Mouse (Mus musculus) mesoderm, embryonic 11.5 days (tissue): ENCODE data around the gene Aff1.
A peak's percentile ranks its signal among the peaks of the same experiment; 100 is the strongest.

Source experiments
- DNase-seq: peaks from one replicate; pipeline ENCODE4 v3.0.0-alpha.2; 2012; ENCODE audit warnings: low read depth, low spot score

Gene Aff1

DNA sequence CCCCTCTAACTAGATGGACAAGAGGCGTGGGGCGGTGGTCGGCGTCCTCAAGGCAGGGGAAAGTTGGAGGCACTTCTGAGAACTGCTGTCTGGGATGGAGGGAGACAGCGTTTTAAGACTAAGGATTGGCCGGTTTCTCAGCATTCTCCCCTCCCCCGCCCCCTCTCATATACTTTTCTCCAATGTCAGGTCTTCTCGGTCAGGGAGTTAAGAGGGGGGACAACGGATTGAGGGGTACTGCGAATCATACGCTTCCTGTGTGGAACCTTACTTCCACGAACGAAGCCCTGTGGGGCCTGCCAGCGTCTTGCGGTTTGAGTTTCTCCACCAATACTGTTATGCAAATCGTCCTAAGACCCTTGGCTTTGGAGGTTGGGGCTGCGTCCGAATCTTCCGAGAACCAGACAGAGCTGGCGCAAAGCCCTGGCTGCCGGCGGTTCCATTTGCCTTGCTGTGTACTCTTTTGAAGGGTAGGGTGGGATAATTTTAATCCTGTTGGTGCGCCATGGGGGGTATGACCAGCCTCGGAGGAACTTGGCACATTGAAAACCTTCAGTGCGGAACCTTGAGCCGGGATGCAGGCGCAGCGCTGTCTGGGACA, 967 bp downstream of the Aff1 start:
- DNase-seq = peak; percentile 29

DNA sequence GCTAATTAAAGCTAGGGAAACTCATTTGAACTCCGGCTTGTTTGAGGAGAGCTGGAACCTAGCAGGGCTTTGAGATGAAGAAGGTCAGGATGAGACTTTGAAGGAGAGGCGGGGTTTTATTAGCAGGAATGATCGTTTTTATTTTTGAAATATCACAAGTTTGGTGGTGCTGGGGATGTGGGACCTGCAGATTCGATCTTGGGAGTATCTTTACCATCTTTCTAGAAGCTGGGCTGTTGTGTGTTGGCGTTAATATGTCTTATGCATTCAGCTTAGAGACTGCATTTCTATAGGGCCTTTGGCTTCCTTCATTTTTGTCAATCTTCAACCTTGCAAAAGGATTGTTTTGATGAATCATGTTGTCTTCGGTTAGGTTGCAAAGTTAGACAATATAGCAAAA, 1.9 kb downstream of the Aff1 start:
- DNase-seq = no peak

DNA sequence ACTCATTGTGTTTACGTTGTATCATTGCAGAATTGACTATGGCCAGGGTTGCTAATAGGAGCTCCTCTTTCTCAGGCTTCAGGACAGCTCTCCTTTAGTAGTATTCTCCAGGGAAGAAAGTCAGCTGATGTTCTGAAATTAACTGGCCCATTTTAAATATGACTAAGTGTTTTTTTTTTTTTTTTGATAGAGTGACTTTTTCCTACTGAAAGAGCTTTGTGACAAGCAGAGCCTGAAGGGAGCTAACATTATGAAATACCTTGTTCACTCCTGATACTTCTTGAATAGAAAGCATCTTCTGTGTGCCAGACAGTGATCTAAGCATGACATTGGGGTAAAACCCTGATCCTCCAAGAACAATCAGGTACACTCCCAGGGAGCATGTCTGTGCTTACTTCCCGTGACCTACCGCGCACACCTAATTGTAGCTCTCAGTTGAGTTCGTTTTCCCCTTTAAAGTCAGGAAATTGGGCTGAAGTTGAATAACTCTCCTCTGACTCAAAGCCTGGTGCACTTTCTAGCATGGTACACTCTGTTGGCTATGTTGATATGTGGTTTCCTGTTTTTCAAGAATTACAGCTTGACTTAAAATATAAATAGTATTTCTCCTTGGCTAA, 5.8 kb downstream of the Aff1 start:
- DNase-seq = no peak

DNA sequence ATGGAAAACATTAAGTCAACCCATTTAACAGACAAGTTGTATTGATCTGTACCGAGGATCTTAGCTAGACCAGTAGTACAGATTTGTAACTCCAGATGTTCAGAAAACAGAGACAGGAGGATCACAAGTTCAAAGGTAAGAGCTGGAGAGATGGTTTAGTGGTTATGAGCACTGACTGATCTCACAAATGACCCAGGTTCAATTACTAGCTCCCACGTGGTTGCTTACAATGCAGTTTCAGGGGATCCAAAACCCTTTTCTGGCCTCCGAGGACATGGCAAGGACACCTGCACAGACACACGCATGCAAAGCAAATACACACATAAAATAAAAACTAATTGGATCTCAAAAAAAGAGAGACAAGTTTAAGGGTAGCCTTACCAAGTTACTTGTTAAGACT, 6.4 kb downstream of the Aff1 start:
- DNase-seq = no peak

DNA sequence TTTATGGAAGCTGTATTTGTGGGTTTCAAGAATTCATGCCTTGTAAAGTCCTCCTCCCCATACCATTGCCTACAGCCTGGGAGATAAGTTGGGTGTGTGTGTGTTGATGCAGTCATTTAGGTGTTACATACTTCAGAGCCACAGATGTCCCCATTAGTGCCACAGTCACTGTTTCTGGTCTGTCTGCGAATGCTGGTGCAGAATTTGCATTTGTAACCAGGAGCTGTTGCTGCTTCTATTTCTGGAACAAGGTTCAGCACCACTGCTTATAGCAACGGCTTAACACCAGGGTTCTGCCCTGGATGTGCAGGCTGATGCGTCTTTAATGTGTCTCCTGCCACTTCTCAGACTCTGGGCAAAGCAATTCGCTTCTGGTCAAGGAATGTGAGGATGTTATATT, 7.4 kb downstream of the Aff1 start:
- no peak for DNase-seq

DNA sequence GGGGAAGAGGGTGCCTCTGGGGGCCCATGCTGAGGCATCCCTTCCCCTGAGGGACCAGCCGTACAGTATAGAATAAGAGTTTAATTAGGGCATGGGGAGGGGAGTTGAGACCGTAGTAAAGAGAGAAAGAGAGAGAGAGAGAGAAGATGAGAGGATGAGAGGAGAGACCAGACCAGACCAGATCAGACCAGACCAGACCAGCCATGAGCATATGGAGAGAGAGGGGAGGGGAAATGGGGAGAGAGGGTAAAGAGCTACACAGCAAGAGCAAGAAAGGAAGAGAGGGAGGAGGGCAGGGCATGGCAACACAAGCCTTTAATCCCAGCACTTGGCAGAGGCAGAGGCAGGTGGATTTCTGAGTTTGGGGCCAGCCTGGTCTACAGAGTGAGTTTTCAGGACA, 8.5 kb downstream of the Aff1 start:
- DNase-seq = no peak

DNA sequence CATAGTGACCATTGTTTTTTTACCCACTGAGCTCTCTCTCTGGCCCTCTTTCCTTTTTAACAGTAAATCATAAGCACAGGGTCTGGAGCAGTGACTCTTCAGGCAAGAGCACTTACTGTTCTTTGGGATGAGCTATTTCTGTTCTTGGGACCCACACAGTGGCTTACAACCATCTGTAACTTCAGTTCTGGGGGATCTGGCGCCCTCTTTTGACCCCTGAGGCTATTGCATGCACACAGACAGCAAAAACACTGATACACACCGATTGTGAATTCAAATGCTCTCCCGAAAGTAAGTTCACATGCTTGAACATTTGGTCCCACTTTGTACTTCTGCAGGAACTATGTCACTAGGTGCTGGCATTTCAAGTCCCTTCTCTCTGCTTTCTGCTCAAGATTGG, 9.3 kb downstream of the Aff1 start:
- no peak for DNase-seq

DNA sequence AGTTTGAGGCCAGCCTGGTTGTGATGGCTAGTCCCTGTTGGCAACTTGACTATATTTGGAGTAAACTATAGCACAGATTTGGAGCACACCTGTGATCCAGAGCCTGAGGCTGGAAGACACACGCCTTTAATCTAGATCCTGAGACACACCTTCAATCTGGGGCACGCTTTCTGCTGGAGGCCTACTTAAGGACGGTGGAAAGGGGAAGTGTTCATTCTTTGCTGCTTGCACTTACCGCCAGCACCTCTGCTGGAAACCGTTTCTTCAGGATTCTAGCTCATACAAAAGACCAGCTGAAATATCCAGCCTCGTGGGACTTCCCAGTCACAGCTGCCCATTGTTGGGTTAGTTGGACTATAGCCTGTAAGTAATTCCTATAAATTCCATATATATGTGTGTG, 10.4 kb downstream of the Aff1 start:
- no peak for DNase-seq

DNA sequence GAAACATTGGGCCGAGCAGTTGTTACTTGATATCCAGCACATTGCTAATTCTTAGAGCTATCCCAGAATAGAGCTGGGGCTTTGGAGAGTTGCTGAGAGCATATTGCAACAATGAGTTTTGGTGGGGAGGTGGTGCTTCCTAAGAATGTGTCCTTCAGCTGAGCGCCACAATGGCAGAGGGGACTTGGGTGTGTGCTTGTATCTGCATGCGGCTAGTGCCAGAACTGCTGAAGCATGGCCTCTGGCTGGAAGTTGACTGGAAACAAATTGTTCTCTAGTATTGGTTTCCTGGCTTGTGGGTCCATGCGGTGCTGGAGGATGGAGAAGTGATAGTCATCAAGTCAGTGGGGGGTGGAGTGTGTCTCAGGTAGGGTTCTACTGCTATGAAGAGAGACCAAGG, 13.2 kb downstream of the Aff1 start:
- no peak for DNase-seq

DNA sequence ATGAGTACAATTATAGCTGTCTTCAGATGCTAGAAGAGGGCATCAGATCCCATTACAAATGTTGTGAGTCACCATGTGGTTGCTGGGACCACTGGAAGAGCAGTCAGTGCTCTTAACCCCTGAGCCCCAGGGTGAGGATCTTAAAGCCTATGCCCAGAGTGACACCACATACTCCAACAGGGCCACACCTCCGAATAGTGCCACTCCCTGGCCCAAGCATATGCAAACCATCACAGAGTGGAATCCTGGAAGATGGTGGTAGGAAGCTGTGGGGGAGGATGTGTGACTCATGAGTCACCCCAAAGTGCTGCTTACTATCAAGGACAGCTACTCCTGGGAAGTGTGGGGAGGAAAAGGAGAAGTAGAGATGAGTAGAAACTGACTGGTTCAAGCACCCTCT, 13.7 kb downstream of the Aff1 start:
- DNase-seq = no peak

DNA sequence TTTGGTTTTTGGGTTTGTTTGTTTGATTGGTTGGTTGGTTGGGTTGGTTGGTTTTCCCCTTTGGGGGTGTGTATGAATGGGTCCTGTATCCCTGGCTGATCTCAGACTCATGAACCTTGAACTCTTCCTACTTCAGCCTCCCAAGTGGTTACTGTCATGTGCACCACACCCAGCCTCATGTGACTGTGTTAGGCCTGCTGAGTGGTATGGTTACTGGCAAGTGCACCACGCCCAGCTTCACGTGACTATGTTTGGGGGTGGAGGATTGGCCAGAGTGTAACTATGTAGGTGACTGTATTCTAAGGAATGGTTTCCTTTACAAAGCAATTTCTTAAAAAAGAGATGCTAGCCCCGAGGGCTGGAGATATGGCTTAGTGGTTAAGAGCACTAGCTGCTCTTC, 16.9 kb downstream of the Aff1 start:
- no peak for DNase-seq

DNA sequence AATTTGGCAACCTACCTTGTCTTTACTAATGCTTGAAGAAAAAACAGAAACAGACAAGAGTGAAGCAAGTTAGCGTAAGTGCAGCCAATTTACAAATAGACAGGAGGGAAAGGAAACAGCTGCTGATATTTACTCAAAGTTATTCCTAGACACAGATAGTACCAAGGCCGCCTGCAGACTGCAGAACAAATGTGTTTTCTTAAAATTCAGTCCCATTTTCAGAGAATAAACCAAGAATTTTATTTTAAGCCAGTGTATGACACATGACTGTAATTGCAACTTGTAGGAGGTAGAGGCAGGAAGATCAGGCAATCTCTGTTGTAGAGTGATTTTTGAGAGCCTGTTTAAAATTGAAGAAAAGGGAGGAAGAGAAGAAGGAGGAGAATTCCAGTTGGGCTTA, 19.7 kb downstream of the Aff1 start:
- no peak for DNase-seq

DNA sequence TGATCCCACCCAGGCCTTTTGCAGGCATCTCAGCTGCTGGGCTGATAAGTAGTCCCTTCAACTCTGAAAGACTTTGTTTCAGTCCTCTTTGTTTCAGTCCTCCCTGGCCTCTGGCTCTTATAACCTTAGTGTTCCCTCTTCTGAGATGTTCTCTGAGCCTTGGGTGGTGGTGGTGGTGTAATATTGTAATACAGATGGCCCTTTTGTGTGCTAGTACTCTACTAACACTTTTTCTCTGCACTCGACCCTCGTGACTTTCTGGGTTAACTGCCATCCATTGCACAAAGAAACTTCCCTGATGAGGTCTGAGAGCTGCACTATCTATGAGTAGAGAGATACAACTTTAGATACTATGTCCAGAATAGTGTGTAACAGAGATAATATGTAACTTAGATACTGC, 21.2 kb downstream of the Aff1 start:
- no peak for DNase-seq

DNA sequence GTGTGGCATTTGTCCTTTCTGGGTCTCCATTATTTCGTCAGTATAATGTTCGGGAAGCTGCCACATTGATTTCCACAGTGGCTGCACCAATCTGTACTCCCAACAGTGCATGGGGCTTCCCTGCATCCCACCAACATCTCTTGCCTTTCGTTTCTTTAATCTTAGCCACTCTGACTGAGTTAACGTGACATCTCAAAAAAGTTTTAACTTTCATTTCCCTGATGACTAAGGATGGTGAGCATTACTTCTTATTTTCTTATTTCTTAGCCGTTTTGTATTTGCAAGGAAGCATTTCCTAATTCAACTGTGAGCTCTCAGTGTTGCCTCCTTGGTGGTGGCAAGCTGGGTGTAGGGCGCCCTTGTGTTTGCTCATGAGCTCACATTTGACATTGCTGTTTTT, 22.8 kb downstream of the Aff1 start:
- DNase-seq = no peak

DNA sequence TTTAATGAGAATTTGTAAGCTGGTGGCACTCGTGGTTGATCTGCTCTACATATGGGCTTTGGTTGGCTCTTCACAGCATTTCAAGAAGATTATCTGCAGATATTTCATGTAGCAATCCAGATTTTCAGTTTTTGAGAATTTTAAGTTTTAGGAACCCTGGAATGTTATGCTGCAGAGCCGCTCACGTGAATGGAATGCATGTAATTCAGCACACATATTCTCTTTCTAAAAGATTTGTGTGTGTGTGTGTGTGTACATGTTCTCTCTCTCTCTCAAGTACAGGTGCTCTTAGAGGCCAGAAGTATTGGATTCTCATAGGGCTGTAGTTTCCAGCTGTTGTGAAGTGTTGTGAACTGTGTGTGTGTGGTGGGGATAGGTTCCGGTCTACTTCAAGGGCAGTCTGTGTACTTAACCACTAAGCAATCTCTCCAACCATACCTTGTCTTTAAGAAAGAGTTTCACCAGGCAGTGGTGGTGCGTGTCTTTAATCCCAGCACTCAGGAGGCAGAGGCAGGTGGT, 24.7 kb downstream of the Aff1 start:
- DNase-seq = no peak

DNA sequence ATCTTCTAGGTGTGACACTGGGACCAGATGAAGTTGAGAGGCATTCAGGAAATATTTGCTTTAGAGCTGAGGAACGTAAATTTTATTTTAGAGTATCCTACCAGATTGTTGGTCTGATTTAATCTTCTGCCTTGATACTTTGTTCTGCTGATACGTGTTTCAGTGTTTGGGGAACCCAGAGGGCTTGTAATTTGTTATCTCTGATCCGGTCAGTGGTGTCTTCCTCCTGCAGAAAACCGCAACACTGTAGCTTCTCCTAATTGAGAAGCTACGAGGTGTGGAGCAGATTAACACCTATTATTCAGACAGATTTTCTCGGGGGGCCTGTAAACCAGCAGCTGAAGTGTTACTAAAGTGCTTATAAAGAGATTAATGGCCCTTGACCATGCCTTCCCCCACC, 27.0 kb downstream of the Aff1 start:
- no peak for DNase-seq

DNA sequence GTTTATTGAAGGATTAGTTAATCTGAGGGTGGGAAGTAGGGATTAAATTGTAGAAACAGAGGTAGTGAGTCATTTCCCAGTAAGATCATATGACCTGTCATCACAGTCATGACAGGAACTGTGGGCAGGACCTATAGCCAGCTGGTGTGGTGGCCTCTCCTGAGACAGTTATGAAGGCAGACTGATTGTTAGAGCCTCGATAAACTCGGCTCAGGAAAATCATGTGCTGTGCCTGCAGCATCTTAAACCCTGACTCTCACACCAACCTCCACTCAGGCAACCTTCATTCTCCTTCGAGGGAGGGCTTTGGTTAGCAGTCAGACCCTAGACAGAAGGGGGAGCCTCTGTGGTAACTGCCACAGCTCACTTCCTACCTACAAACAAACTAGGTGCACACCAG, 27.7 kb downstream of the Aff1 start:
- DNase-seq = no peak

DNA sequence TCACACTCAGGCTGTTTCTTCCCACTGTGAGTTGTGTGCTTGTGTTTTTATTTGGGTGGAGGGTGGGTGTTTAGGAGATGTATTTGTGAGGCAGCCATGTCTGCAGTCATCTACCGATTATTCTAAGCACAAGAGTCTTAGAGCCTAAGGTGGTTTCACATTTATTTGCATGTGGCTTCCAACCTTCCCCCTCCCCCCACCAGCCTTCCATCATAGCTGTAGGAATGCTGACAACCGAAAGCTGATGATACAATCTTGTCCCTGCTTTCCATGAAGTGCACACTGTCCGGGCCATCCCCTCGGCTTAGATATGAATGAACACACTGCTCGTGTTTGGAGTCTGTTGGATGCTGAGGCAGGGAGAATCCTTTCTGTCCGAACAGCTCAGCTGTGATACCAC, 28.8 kb downstream of the Aff1 start:
- DNase-seq = no peak

DNA sequence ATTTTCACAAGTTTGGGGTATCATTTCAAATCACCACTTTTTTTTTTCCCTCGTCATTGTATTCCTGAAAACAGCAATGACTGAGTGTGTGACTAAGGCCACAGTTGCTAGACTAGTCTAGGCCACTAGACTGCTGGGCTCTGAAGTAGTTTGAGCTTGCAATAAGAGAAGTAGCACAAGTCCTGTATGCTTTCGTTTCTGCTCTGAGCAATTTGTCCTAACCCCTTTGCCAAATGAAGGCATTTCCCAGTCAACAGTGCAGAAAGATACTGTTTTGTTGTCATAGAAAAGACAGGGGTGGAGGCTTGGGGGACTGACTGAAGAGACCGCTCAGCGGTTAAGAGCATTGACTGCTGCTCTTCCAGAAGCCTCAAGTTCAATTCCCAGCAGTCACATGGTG, 29.3 kb downstream of the Aff1 start:
- no peak for DNase-seq

DNA sequence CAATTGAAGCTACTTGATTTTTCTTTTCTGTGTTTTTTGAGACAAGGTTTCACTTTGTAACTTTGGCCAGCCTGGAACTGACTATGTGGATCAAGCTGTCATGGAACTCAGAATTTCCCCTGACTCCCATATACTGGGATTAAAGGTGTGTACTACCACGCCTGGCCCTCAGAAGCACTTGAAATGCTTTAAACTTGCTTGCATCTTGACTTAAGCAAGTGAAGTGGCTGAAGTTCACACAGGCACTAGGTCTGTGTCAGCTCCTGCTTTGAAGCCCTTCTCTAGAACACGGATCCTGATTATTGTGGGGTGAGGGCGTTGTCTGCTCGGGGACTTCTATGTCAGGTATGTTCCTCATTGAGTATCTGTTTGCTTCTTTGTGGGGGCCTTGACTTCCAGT, 30.5 kb downstream of the Aff1 start:
- no peak for DNase-seq

DNA sequence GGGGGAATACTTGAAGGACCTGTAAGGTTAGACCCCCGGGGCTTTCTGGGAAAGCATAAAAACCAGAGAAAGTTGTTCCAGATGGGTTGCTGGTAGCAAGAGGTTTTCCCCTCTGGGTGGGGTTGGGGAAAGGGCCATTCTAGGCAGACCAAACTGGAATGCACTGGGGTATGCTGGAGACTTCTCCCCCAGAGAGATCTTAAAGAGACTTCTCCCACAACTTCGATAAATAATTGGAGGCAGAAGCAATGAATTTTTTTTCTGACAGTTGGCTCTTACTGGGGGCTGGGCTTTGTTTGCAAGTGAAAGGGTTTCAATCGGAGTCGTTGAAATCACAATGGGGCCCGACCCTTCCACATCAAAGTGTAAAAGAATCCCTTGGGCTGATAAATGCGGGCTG, 32.2 kb downstream of the Aff1 start:
- peak; percentile 57 for DNase-seq

DNA sequence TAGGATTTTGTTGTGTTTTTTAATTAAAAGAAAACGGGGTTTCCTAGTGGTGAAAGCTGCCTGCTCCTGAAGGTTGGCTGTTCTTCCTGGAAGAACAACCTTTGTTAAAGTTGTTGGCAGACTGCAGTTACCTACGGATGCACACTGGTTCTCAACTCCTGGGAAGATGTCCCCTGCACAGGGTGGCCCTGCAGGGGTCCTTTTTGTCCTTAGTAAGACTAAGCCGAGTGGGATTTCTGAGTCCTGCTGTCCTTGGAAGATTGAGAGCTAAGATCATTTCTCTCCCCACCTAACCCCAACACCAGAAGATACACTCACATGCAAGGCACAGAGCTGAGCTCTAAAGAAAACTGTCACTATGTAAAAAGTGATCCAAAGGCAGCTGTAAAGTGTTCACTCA, 32.6 kb downstream of the Aff1 start:
- DNase-seq = no peak

DNA sequence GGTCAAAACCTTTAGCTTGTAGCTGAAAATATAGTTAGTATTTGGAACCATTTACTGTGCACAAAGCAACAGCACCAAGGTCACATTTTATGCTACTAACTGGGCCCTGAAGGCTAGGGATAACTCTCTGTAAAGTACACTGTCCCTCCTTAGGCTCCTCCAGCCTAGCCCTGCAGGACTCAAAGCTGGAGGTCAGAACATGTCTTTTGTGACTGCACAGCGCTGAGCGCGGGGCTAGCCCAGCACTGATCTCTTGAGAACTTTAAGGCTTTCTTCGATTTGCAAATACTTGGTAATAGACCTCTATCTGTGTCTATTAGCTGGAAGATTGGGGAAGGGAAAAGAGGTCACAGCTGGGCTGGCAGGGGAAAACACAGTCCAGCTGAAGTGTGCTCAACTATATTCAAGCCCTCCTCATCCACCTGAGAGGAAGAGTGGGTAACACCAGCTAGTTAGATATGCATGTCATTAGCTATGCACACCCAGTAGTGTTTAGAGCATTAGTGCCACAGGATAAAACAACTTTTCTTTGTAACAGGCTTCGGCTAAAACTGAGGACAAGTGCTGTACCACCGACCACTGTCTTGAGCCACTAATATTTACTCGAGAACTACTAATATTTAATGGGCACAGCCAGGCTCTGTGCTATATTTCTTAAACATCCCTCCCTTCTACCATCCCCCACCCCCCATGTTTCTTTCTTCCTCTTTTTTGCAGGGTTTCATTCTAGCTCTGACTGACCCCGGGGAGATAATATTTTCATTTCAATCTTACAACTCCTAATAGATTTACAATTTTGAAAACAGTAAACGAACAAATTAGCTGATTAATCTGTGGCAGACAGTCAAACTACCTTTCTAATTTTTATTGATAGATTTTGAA, 33.3 kb downstream of the Aff1 start:
- DNase-seq = no peak
